Mouse (Mus musculus): ENCODE data around the gene Pitx2.

DNA sequence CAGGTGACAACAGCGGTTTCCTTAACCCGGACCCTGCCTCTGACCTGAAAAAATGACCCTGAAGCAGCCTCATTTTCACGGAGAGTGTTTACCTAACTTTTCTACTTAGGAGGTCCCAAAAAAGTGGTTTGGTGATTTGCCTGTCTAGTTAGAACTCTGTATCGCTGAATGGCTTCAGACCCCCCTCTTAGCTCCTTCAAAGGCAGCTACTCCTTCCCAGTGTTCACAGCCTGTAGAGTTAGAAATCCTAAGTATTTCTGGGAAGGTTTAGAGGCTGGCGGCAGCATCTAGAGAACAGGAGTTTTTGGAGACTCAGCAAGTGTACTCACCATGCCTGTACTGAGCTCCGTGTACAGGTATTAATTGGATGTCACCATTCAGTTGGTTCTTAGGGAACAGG, 27.0 kb downstream of the Pitx2 start:
- TF ChIP-seq FLI1 (IDR thresholded peaks at IDR 0.05; ENCODE audit: low read length) = no peak
- no peak for TF ChIP-seq GATA1 (IDR thresholded peaks at IDR 0.05; ENCODE audit: borderline replicate concordance, low read length)

All from megakaryocyte, embryonic 14.5 days (primary cell).